Mouse (Mus musculus) ES-E14 (cell line): ENCODE results near the gene Acvr2b. TPM values are rescaled to one million over a fixed set of nuclear protein-coding genes. Genes with fewer than 3 reads are reported as not detected.

ENCODE experiments used
- DNase-seq: peaks from one replicate; pipeline ENCODE4 v3.0.0-alpha.2; 2013; ENCODE audit warnings: low read depth, low spot score
- H3K27ac ChIP-seq: 2 replicates; pipeline ENCODE4 v1.5.1; 2012; ENCODE audit warnings: low read depth, mild to moderate bottlenecking, low read length, moderate library complexity, mixed read lengths; ENCODE audit not compliant: poor library complexity, insufficient read depth, severe bottlenecking
- H3K36me3 ChIP-seq: 2 replicates; pipeline ENCODE4 v1.6.1; 2012; ENCODE audit warnings: mild to moderate bottlenecking, low read length, moderate library complexity, mixed read lengths; ENCODE audit not compliant: control insufficient read depth, poor library complexity, insufficient read depth, severe bottlenecking
- H3K4me1 ChIP-seq, 2 experiments: fragments of 150-350 bp in 1 of 2; sonication (generic) in 1 of 2; 2 replicates each; pipeline ENCODE4 v1.6.1; 2012; ENCODE audit warnings: low read length in 2 of 2, mild to moderate bottlenecking in 1 of 2, mixed read lengths in 1 of 2; ENCODE audit not compliant: control insufficient read depth in 2 of 2, insufficient read depth in 2 of 2, poor library complexity in 1 of 2
- H3K4me3 ChIP-seq, 2 experiments: fragments of 150-350 bp in 1 of 2; sonication (generic) in 1 of 2; 2 replicates each; pipeline ENCODE4 v1.5.1; 2012; ENCODE audit warnings: low read length in 2 of 2, low read depth in 1 of 2, mild to moderate bottlenecking in 1 of 2, mixed read lengths in 1 of 2; ENCODE audit not compliant: insufficient read depth in 1 of 2, poor library complexity in 1 of 2, severe bottlenecking in 1 of 2
- H3K9ac ChIP-seq: 2 replicates; pipeline ENCODE4 v1.6.1; 2012; ENCODE audit warnings: low read depth, mild to moderate bottlenecking, low read length, mixed read lengths; ENCODE audit not compliant: poor library complexity, insufficient read depth, severe bottlenecking
- H3K9me3 ChIP-seq: fragments of 150-350 bp; sonication (generic); 2 replicates; pipeline ENCODE4 v1.6.1; 2012; ENCODE audit warnings: low read depth, mild to moderate bottlenecking, low read length; ENCODE audit not compliant: control insufficient read depth, insufficient read depth
- CHD2 ChIP-seq: IDR thresholded peaks from 2 replicates; pipeline ENCODE4 v1.6.1; 2014; ENCODE audit warnings: mild to moderate bottlenecking, low read depth, low read length, inconsistent platforms
- HCFC1 ChIP-seq: IDR thresholded peaks from 2 replicates; pipeline ENCODE4 v1.6.1; 2012; ENCODE audit warnings: low read length, inconsistent platforms, borderline replicate concordance; ENCODE audit not compliant: insufficient read depth
- MAFK ChIP-seq: IDR thresholded peaks from 2 replicates; pipeline ENCODE4 v1.6.1; 2014; ENCODE audit warnings: mild to moderate bottlenecking, low read depth, low read length, inconsistent platforms; ENCODE audit not compliant: insufficient read depth
- ZC3H11A ChIP-seq: IDR thresholded peaks from 2 replicates; pipeline ENCODE4 v1.6.1; 2012; ENCODE audit warnings: low read depth, mild to moderate bottlenecking, inconsistent platforms, low read length, borderline replicate concordance
- ZNF384 ChIP-seq: IDR thresholded peaks from 2 replicates; pipeline ENCODE4 v1.6.1; 2012; ENCODE audit warnings: low read depth, low read length, inconsistent platforms
- in situ Hi-C, 2 experiments: fragments of 600-800 bp; cut with MboI; formaldehyde crosslinking; loops; one replicate each; pipeline ENCODE4 v1.15.1; 2025; ENCODE audit warnings: low sequenced_read_pairs in 2 of 2, inconsistent platforms in 1 of 2; ENCODE audit not compliant: unreplicated experiment in 2 of 2
- total RNA-seq: library from RNA; depleted of rRNA; stranded (reverse); fragments of 300-350 nt; gene quantifications from 2 replicates; pipeline ENCODE4 v1.2.3, GENCODE M21; 2012

Acvr2b gene
- total RNA-seq, 1 experiment: 29.8 TPM

DNA sequence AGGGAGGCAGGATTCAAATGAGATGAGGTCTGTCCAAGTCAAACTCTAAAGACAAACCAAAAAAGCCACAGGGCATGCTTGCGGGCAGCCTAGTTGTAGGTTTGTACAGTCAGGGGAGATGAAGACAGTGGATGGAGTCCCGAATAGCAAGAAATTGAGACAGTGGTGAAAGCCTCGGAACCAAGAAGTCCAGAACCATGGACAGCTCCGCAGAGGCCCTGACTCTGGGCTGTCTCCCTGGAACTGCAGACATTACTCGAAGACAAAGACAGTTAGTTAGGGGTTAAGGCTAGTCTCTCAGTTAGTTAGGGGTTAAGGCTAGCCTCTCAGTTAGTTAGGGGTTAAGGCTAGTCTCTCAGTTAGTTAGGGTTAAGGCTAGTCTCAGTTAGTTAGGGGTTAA, 13.0 kb upstream of the Acvr2b start:
- no peak overlapping the region for H3K9ac ChIP-seq
- peaks cover 0 to 6% of the 10 kb centered on the region in 2 experiments; a peak in 1 of 4 replicates for H3K4me1 ChIP-seq
- no peaks in the 10 kb centered on the region for H3K9me3 ChIP-seq
- peaks cover 7% of the 10 kb centered on the region for H3K36me3 ChIP-seq
- peak; percentile 73 for DNase-seq
- TF ChIP-seq HCFC1 (no peak), ZNF384 (no peak), CHD2 (no peak), MAFK (no peak), ZC3H11A (no peak)
- no peak overlapping the region for H3K27ac ChIP-seq
- in situ Hi-C loops: no loop called here
- H3K4me3 ChIP-seq: no peak overlapping the region

GRCm38 (mm10) chr9:119390214-119390613, 11.7 kb upstream of the Acvr2b start:
- TF ChIP-seq ZC3H11A (no peak), HCFC1 (no peak), MAFK (no peak), ZNF384 (no peak), CHD2 (no peak)
- peaks cover 0 to 6% of the 10 kb centered on the region in 2 experiments; a peak in 1 of 4 replicates for H3K4me1 ChIP-seq
- H3K9ac ChIP-seq: no peak overlapping the region
- in situ Hi-C loops: no loop called here
- no peaks in the 10 kb centered on the region for H3K9me3 ChIP-seq
- DNase-seq: no peak
- no peak overlapping the region for H3K27ac ChIP-seq
- peaks cover 7% of the 10 kb centered on the region for H3K36me3 ChIP-seq
- no peak overlapping the region for H3K4me3 ChIP-seq

DNA sequence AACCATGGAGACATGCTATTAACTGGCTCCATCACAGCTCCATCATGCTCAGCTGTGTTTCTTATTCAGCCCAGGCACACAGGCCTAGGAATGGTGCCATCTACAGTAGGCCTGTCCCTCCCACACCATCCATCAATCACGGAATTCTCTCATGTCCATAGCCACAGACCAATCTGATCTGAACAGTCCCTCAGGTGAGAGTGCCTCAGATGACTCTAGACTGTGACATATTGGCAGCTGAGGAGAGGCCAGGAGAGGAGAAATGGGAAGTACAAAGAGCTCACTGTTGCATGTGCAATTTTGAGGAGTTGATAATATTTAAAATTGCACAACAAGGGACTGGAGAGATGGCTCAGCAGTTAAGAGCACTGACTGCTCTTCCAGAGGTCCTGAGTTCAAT, 7.1 kb upstream of the Acvr2b start:
- in situ Hi-C loops: no loop called here
- DNase-seq: no peak
- Histone ChIP-seq H3K36me3 (peaks cover 7% of the 10 kb centered on the region), H3K4me3 (no peak overlapping the region), H3K27ac (no peak overlapping the region), H3K9me3 (no peaks in the 10 kb centered on the region), H3K9ac (no peak overlapping the region), H3K4me1 (peaks cover 0 to 6% of the 10 kb centered on the region in 2 experiments; a peak in 1 of 4 replicates)
- no peak for TF ChIP-seq CHD2
- no peak for TF ChIP-seq ZC3H11A
- no peak for TF ChIP-seq HCFC1
- no peak for TF ChIP-seq MAFK

DNA sequence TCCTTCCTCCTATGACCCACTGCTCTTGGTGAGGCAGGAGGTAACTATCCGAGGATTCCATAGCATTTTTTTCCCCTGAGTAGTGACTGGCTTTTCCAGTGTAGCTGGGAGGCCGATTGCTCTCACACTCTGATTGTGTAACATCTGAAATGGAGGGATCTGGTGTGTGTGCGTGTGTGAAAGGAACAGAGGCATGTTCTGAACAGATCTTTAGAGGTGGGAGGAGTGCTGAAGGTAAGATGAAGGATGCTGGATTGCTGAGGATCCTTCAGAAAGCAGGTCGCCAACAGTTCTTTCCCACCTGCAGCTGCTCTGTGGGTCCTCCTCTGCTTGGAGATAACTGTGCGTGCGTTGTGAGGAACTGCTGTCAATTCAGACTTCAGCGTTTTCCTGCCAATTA, 567 bp upstream of the Acvr2b start:
- in situ Hi-C loops: no loop called here

More for the DNA sequence above, 567 bp upstream of the Acvr2b start:
- Histone ChIP-seq H3K4me1 (peaks cover 4 to 9% of the 10 kb centered on the region in 2 experiments; a peak in 2 of 4 replicates), H3K9me3 (no peaks in the 10 kb centered on the region), H3K27ac (no peak overlapping the region), H3K4me3 (peak overlapping the region; percentile 57 to 90), H3K36me3 (peaks cover 2% of the 10 kb centered on the region), H3K9ac (peak overlapping the region; percentile 69)
- TF ChIP-seq CHD2: no peak
- no peak for TF ChIP-seq ZC3H11A
- no peak for TF ChIP-seq ZNF384
- TF ChIP-seq MAFK: no peak
- TF ChIP-seq HCFC1: no peak
- DNase-seq: no peak
